Mouse (Mus musculus) WW6 (cell line): ENCODE data around the gene Ube2r2.

Experiments used
- DNase-seq: peaks from one replicate; pipeline ENCODE4 v3.0.0-alpha.2; 2013; ENCODE audit warnings: low read depth, low spot score

The Ube2r2 gene

DNA sequence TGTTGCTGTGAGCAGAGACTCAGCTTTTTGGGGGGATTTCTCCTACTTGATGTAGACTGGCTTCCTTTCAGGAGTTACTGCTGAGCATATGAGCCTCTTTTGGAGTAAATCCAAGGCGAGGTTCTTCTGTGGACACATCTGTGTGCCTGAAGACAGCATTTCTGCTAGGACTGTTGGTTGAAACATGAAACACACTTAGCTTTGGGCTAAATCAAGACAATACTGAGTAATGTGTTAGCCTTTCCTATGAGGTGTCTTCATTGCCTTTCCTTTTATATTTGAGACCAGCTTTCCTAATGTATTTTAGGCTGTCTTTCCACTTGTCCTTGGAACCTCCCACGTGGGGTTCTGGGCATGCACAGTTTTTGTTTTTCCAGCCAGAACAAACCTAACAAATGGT lies 39.1 kb downstream of the Ube2r2 start:
- no peak for DNase-seq

DNA sequence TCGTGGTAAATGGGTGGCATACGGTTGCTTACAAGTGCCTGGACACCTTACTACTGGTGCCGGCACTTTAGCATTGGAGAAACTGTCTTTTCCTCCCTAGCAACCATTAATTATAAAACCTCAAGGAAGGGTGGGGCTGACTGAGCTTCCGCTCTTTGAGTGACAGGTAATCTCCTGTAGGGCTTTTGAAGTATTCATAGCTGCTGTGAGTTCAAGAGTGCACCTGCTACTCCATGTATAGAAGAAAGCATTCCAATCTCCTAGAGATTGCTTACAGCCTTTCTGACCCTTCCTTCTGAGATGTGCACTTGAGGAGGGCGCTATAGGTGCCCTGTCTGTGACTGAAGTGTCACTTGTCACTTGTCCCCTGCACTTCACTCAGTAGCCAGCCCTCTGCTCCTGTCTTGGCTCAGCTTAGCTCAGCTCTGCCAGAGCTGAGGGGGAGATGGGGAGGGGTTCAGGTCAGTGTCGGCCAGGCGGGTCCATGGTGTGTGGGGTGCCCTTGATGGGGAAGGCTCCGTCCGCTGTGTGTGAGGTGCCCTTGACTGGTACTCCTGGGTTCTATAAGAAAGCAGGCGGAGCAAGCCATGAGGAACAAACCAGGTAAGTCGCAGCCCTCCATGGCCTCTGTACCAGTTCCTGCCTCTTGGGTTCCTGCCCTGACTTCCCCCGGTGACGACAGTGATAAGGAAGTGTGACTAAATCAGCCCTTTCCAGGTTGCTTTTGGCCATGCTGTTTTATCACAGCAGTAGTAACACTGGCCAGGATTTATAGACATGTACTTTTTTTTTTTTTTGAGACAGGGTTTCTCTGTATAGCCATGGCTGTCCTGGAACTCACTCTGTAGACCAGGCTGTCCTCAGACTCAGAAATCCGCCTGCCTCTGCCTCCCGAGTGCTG lies 44.5 kb downstream of the Ube2r2 start:
- DNase-seq: no peak

DNA sequence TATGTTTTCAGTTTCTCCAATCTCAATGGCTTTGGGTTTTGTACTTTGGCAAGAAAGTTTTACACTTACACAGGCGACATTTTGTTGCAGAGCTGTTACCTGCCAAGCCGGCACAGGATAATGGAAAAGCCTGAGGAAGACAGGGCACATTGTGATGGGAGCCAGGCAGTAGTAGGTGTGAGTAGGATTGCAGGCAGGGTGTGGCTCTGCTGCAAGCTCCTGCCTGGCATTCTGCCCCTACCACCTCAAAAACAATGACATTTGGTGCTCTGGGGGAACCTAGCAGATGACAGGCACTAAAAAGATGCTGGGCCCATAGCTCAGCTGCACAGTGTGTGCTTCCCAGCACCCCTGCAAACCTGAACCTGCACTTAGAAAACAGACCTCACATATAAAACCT lies 54.3 kb downstream of the Ube2r2 start:
- no peak for DNase-seq

DNA sequence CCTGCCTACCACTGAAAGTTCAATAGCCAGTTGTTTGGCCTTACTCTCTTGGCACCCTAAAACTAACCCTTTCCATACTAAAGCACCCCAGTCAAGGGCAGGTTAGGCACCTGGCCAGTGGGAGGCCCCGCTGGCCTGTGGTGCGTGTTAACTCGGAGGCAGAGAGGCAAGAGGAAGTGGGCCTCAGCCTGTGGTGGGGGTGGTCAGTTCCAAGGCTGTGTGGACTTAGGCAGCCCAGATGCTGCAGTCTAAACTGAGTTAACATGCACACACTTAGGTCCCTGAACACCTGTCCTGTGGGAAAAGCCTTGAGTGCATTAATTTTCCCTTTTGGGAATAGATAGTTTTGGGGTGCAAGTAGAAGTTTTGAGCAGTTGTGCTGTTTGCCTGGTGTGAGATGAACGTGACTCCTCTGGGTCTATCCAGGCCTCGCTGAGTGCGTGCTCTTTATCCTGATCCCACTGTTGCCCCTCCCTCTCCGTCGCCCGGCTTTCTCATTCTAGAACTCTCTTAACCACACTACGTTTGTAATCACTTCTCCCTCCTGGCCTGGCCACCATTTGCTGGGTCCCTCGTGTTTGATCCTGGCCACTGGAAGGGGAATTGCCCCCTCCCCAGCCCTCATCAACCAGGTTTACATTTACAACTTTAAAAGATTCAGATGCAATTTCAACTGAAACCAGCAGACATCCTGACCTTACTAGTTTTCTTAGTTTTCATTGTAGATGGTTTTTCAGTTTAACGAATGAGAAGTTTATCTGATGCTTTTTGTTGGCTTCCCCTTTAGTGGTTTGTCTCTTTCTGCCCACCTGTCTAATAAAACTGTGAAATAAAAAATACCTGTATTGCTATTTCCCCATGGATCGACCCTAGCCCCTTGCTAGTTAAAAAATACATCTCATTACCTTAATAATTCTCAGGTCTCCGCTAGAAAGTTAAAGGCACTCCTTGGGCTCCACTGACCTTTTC lies 57.3 kb downstream of the Ube2r2 start:
- DNase-seq: no peak

DNA sequence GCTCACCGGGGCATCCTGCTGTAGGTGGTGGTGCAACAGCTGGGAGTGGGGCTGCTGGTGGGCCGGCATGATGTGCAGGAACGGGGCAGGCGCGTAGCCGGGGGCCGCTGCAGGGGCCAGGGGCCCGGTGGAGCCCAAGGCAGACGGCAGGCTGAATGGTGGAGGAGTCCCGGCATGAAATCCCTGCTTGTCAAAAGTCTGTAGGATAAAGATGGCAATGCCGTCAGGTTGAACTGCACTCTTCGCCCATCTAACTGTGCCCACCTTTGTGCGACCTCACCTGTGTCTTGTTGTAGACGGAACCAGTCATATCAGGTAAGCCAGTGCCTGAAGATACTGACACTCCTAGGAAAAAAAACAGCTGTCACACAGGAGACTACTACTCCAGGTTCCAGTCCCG lies 59.8 kb downstream of the Ube2r2 start:
- no peak for DNase-seq

DNA sequence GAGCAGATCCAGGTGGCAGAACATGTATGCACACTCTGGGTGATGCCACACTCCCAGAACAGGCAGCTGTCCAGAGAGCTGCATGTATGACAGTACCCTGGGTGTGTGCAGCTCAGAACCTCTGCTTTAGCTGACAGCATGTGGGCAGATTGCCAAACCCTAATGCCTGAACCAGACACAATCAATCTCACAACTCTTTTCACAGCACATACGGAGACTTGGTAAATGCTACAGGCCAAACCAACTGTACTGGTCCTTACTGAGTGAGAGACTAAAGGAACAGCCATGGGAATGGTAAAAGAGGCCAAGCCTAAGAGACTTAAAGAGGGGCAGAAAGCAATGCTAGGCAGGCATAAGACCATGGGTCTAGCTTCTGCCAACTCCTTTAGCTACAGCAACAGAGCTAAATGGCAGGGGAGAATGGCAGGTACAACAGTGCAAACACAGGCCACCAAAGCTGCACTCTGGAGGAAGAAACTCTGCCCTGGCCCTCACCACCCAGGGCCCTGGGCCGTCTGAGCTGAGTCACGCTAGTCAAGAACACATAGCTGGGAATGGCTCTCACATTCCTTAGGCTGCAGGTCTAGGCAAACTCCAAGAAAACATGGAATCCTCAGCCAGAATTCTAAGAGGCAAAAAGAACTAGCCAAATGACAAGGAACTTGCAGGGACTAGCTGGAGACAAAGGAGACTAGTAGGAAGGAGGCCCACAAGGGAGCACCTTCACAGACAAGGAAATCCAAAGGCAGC lies 61.5 kb downstream of the Ube2r2 start:
- no peak for DNase-seq

DNA sequence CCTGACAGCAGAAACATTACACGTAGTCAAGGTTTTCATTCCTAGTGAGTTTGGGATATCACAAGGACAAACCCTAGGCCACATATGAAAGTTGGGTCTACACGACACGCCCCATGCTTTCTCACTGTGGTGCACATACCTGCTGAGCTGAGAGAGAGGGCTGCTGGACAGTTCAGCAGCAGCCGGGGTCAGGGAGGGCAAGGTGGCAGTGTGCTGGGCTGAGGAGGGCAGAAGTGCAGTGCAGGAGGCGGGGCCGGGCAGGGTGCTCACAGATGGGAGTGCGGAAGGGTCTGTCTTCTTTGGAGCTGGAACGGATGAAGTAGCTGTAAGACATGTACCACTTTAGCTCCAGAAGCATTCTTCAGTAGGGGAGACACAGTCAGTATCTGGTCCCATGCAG lies 66.6 kb downstream of the Ube2r2 start:
- no peak for DNase-seq

DNA sequence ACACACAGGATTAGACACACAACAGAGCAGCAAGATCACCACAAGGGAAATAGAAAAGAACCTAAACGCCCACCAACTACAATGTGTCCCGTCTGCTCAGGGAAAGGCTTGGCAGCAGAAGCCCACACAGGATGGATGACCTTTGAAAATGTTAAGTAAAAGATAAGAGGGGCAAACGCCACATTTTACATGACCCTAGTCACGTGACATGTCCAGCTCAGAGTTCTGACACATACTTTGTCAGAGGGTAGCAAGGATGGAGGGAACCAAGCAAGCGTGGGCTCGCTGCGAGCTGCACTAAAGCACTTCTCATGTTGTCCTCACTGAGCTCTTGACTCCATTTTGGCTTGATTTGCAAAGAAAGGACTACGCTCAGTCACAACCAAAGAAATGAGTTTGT lies 70.2 kb downstream of the Ube2r2 start:
- no peak for DNase-seq

DNA sequence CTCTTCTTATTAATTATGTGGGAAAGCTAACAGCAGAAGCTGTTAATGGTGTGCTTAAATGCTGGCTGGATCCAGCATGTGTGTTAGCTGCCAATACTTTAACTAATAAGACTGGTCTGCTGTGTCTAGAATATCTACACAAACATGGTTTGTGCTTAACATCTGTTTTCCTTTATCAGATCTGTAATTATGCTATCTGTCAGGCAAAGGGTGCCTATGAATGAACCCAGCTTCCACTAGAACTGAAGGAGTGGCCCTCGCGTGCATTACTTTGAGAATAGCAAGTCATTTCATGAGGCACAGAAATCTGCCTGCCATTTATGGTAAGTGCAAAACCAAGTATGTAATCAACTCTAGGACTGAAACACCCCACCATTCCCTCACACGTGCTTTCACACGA lies 72.5 kb downstream of the Ube2r2 start:
- no peak for DNase-seq

DNA sequence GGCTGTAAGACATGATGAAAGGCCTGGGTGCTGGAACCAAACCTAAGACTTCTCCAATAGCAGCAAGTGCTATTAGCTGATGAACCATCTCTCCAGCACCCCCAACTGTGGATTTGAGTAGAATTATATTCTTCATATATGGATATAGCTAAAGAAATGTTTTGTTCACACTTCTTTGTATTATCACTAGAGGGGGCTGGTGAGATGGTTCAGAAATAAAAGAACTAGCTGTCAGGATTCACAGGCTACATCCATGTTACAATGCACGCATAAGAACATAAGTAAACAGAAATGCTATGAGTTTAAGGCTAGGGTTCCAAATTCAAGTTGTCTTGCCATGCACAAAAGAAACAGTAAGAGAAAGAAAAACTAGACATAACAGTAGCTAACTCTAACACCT lies 89.9 kb downstream of the Ube2r2 start:
- no peak for DNase-seq

DNA sequence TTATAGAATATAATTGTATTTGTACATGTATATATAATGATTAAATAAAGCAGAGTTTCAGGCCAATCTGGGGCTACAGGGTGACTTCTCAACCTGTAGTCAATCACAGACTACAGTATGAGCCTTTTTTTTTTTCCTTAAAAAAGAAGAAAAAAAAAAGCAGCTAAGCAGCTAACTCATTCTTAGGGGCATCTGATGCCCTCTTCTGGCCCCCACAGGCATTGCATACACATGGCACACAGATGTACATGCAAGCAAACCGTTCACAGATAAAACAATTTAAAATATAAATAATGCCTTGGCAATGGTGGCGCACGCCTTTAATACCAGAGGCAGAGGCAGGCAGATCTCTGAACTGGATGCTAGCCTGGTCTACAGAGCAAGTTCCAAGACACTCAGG lies 90.8 kb downstream of the Ube2r2 start:
- peak; percentile 31 for DNase-seq

DNA sequence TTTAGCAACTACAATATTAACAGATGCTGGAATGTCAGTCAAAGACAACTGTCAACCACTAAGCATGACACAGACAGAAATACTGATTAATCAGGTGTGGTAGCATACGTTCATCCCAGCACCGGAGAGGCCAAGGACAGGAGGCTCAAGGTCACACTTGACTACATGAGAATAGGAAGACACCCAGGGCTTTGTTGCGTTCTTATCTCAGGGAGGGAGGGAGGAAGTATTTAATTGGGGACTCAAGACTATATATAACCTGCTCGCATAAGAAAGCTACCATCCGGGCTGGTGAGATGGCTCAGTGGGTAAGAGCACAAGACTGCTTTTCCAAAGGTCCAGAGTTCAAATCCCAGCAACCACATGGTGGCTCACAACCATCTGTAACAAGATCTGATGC lies 100.1 kb downstream of the Ube2r2 start:
- no peak for DNase-seq

DNA sequence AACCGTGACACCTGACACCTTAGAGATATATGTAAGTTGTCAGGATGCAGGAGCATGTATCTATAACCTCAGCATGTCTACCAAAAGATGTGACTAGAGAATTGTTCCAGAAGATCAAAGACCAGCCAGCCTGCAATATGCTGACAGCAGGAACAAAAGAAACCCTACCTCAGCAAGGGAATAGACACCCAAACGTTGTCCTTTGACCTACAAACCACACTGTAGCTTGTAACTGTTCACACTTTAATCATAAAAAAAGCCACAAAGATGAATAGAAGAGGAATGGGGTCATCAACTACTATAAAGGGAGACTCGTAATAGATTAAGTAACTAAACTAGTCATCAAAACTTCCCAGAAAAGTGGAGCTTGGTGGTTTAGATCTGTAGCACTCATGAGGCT lies 105.4 kb downstream of the Ube2r2 start:
- DNase-seq: no peak
